Mouse (Mus musculus) heart, embryonic 14.5 days (tissue): ENCODE measurements at regions not wholly inside any gene's neighbourhood (a gene's known extent, or its start where the extent isn't known, plus 50 kb on each side); places are given as distances from the start of the nearest gene placed in this dataset.

ENCODE experiments used
- ATAC-seq: fragments of 200-750 bp; cut with Nextera tagmentation; 2 replicates; pipeline ENCODE4 v1.8.0; 2017; ENCODE audit warnings: low read depth, moderate TSS enrichment; ENCODE audit not compliant: insufficient number of reproducible peaks, insufficient read depth, low FRiP score
- H3K27ac ChIP-seq, 2 experiments: fragments of 200-500 bp in 1 of 2; fragments of 300-500 bp in 1 of 2; sonication (generic) in 1 of 2; replicated peaks in 1 of 2; 2 replicates each; pipeline ENCODE4 v1.5.1; 2012 to 2014; ENCODE audit warnings: low read depth in 2 of 2, low read length in 2 of 2, control low read depth in 1 of 2, mild to moderate bottlenecking in 1 of 2, mixed read lengths in 1 of 2; ENCODE audit not compliant: control insufficient read depth in 1 of 2, insufficient read depth in 1 of 2
- H3K27me3 ChIP-seq: fragments of 300-500 bp; sonication (generic); 2 replicates; pipeline ENCODE4 v1.6.1; 2014; ENCODE audit warnings: mild to moderate bottlenecking, low read length, control low read depth; ENCODE audit not compliant: control insufficient read depth, insufficient read depth
- H3K36me3 ChIP-seq: fragments of 300-500 bp; sonication (generic); 2 replicates; pipeline ENCODE4 v1.6.1; 2014; ENCODE audit warnings: mild to moderate bottlenecking, control low read depth, low read length, mixed read lengths; ENCODE audit not compliant: control insufficient read depth, insufficient read depth
- H3K4me1 ChIP-seq, 2 experiments: fragments of 200-500 bp in 1 of 2; fragments of 300-500 bp in 1 of 2; sonication (generic) in 1 of 2; 2 replicates each; pipeline ENCODE4 v1.6.1; 2012 to 2014; ENCODE audit warnings: low read length in 2 of 2, control low read depth in 1 of 2, mixed read lengths in 1 of 2; ENCODE audit not compliant: control insufficient read depth in 2 of 2, insufficient read depth in 2 of 2
- H3K4me2 ChIP-seq: fragments of 300-500 bp; sonication (generic); 2 replicates; pipeline ENCODE4 v1.6.1; 2014; ENCODE audit warnings: mild to moderate bottlenecking, low read length
- H3K4me3 ChIP-seq, 2 experiments: fragments of 200-500 bp in 1 of 2; fragments of 300-500 bp in 1 of 2; sonication (generic) in 1 of 2; 2 replicates each; pipeline ENCODE4 v1.5.1; 2012 to 2014; ENCODE audit warnings: low read length in 2 of 2, mild to moderate bottlenecking in 2 of 2, control low read depth in 1 of 2, low read depth in 1 of 2, moderate library complexity in 1 of 2; ENCODE audit not compliant: control insufficient read depth in 1 of 2, insufficient read depth in 1 of 2
- H3K9ac ChIP-seq: fragments of 300-500 bp; sonication (generic); 2 replicates; pipeline ENCODE4 v1.6.1; 2014; ENCODE audit warnings: mild to moderate bottlenecking, low read length
- H3K9me3 ChIP-seq: fragments of 300-500 bp; sonication (generic); 2 replicates; pipeline ENCODE4 v1.6.1; 2016; ENCODE audit warnings: low read length, control low read depth; ENCODE audit not compliant: control insufficient read depth
- WGBS: fragments of 180-500 bp; shearing (Covaris S2); extraction: QIAGEN DNeasy Blood & Tissue Kit; methylation state at CpG from one replicate; pipeline ENCODE4 v1.1.7; 2014; 5-methylcytosine and 5-hydroxymethylcytosine counted together

- ATAC-seq: no peak
- Histone ChIP-seq H3K9ac (no peak overlapping the region), H3K4me3 (no peak overlapping the region), H3K36me3 (no peaks in the 10 kb centered on the region), H3K27me3 (no peaks in the 10 kb centered on the region), H3K4me1 (no peaks in the 10 kb centered on the region), H3K9me3 (0 out of 2 replicates have a peak, but pooled peaks cover 3% of the 10 kb centered on the region), H3K27ac (no peak overlapping the region), H3K4me2 (no peak overlapping the region)
- 97% methylated on average over 4 of the region's 4 CpGs for WGBS
These were observed 366.8 kb downstream of the Epha4 start for GRCm38 (mm10) chr1:77148052-77148451.

GRCm38 (mm10) chr1:77168316-77168715 lies 346.6 kb downstream of the Epha4 start:
- H3K4me1 ChIP-seq: no peaks in the 10 kb centered on the region
- ATAC-seq: no peak
- H3K36me3 ChIP-seq: no peaks in the 10 kb centered on the region
- H3K27me3 ChIP-seq: no peaks in the 10 kb centered on the region
- H3K4me3 ChIP-seq: no peak overlapping the region
- H3K9ac ChIP-seq: no peak overlapping the region
- 90% methylated on average over 4 of the region's 4 CpGs for WGBS
- no peaks in the 10 kb centered on the region for H3K9me3 ChIP-seq
- no peak overlapping the region for H3K27ac ChIP-seq
- no peak overlapping the region for H3K4me2 ChIP-seq

GRCm38 (mm10) chr1:77172463-77172862 lies 342.4 kb downstream of the Epha4 start:
- Histone ChIP-seq H3K36me3 (no peaks in the 10 kb centered on the region), H3K9me3 (no peaks in the 10 kb centered on the region), H3K4me1 (no peaks in the 10 kb centered on the region), H3K27me3 (no peaks in the 10 kb centered on the region), H3K27ac (no peak overlapping the region), H3K4me3 (no peak overlapping the region), H3K9ac (no peak overlapping the region), H3K4me2 (no peak overlapping the region)
- whole genome bisulfite sequencing: 85% methylated on average over 1 of the region's 1 CpGs
- ATAC-seq: no peak

- Histone ChIP-seq H3K9ac (no peak overlapping the region), H3K9me3 (no peaks in the 10 kb centered on the region), H3K4me3 (no peak overlapping the region), H3K4me2 (no peak overlapping the region), H3K4me1 (no peaks in the 10 kb centered on the region), H3K27me3 (no peaks in the 10 kb centered on the region), H3K36me3 (no peaks in the 10 kb centered on the region), H3K27ac (no peak overlapping the region)
- no peak for ATAC-seq
- WGBS: 82% methylated on average over 4 of the region's 4 CpGs
These were observed 340.1 kb downstream of the Epha4 start for GRCm38 (mm10) chr1:77174801-77175200.

GRCm38 (mm10) chr1:77175214-77175613 lies 339.7 kb downstream of the Epha4 start:
- Histone ChIP-seq H3K36me3 (no peaks in the 10 kb centered on the region), H3K4me1 (no peaks in the 10 kb centered on the region), H3K4me3 (no peak overlapping the region), H3K9me3 (no peaks in the 10 kb centered on the region), H3K27ac (no peak overlapping the region), H3K9ac (no peak overlapping the region), H3K27me3 (no peaks in the 10 kb centered on the region), H3K4me2 (no peak overlapping the region)
- ATAC-seq: no peak
- WGBS: 68% methylated on average over 3 of the region's 3 CpGs

- H3K4me1 ChIP-seq: no peaks in the 10 kb centered on the region
- no peaks in the 10 kb centered on the region for H3K9me3 ChIP-seq
- no peak for ATAC-seq
These were observed 338.4 kb downstream of the Epha4 start for GRCm38 (mm10) chr1:77176516-77176915.

GRCm38 (mm10) chr1:77183965-77184364 lies 330.9 kb downstream of the Epha4 start:
- H3K4me1 ChIP-seq: 0 out of 4 replicates have a peak, but pooled peaks cover 0 to 2% of the 10 kb centered on the region in 2 experiments
- H3K9ac ChIP-seq: no peak overlapping the region
- ATAC-seq: no peak
- H3K9me3 ChIP-seq: no peaks in the 10 kb centered on the region
- WGBS: 85% methylated on average over 2 of the region's 2 CpGs
- H3K4me3 ChIP-seq: no peak overlapping the region
- H3K27me3 ChIP-seq: no peaks in the 10 kb centered on the region
- H3K27ac ChIP-seq: no peak overlapping the region
- H3K36me3 ChIP-seq: no peaks in the 10 kb centered on the region
- no peak overlapping the region for H3K4me2 ChIP-seq

More at GRCm38 (mm10) chr1:77176516-77176915, 338.4 kb downstream of the Epha4 start:
- Histone ChIP-seq H3K9ac (no peak overlapping the region), H3K4me3 (no peak overlapping the region), H3K27me3 (no peaks in the 10 kb centered on the region), H3K36me3 (no peaks in the 10 kb centered on the region), H3K27ac (no peak overlapping the region), H3K4me2 (no peak overlapping the region)
- 84% methylated on average over 2 of the region's 2 CpGs for WGBS

GRCm38 (mm10) chr1:77190141-77190540 lies 324.7 kb downstream of the Epha4 start:
- Histone ChIP-seq H3K4me1 (no peaks in the 10 kb centered on the region), H3K27me3 (no peaks in the 10 kb centered on the region), H3K9ac (no peak overlapping the region), H3K4me2 (no peak overlapping the region), H3K36me3 (no peaks in the 10 kb centered on the region), H3K4me3 (no peak overlapping the region), H3K9me3 (no peaks in the 10 kb centered on the region), H3K27ac (no peak overlapping the region)
- no peak for ATAC-seq
- 71% methylated on average over 3 of the region's 3 CpGs for WGBS
